Mouse (Mus musculus) cerebellum, adult 2 months (tissue): ENCODE data around the gene Gas7.

Source experiments
- CTCF ChIP-seq: fragments of 200-500 bp; IDR thresholded peaks from 2 replicates; pipeline ENCODE4 v1.5.1; 2011; ENCODE audit warnings: low read depth, mild to moderate bottlenecking, control low read depth, low read length, moderate library complexity, borderline replicate concordance; ENCODE audit not compliant: insufficient read depth
- POLR2A ChIP-seq: fragments of 200-500 bp; IDR thresholded peaks from 2 replicates; pipeline ENCODE4 v1.6.1; 2011; ENCODE audit warnings: low read length, control low read depth, borderline replicate concordance; ENCODE audit not compliant: insufficient read depth

- TF ChIP-seq CTCF (peak; percentile 52; the same call in 1 of the 2 replicates), POLR2A (no peak)
Observed at GRCm38 (mm10) chr11:67458171-67458570, 2.9 kb downstream of the Gas7 start.
